In genomic region chr9:77918211-77918610, GRCm38 (mm10) we compare ENCODE assay signal across 7 mouse cellular contexts. TPM values are rescaled to one million over a fixed set of nuclear protein-coding genes. Genes with fewer than 3 reads are reported as not detected.
DNase-seq lines count a peak whose midpoint lies in the region; ATAC-seq and TF ChIP-seq lines count a peak whose summit lies in the region.

No protein-coding gene starts in this region.

- H3K27ac ChIP-seq in neural tube, embryonic 11.5 days (ENCODE audit: low read depth, low read length): no peak overlapping the region
- H3K27ac ChIP-seq in forebrain, embryonic 12.5 days: no peak overlapping the region
- no peak overlapping the region for H3K27ac ChIP-seq in liver, embryonic 12.5 days
- H3K27ac ChIP-seq in stomach, postnatal 0 days (replicated peaks): no peak overlapping the region

- TF ChIP-seq EP300 in stomach, postnatal 0 days (optimal IDR thresholded peaks at IDR 0.05): no peak

- H3K4me3 ChIP-seq in neural tube, embryonic 11.5 days (ENCODE audit: low read depth, low read length): peak overlapping the region; percentile 94
- H3K4me3 ChIP-seq in forebrain, embryonic 12.5 days (replicated peaks): peak overlapping the region; percentile 92
- peak overlapping the region; percentile 83 for H3K4me3 ChIP-seq in liver, embryonic 12.5 days
- peak overlapping the region; percentile 86 for H3K4me3 ChIP-seq in stomach, postnatal 0 days (ENCODE audit: low read depth, low read length)

- H3K9ac ChIP-seq in neural tube, embryonic 11.5 days (ENCODE audit: low read length): peak overlapping the region; percentile 87
- H3K9ac ChIP-seq in forebrain, embryonic 12.5 days: peak overlapping the region; percentile 89
- H3K9ac ChIP-seq in liver, embryonic 12.5 days: peak overlapping the region; percentile 78; the same call in 1 of the 2 replicates
- H3K9ac ChIP-seq in stomach, postnatal 0 days (ENCODE audit: low read length): peak overlapping the region; percentile 77

- H3K9me3 ChIP-seq in neural tube, embryonic 11.5 days (ENCODE audit: control insufficient read depth, low read length): no peaks in the 10 kb centered on the region
- no peaks in the 10 kb centered on the region for H3K9me3 ChIP-seq in forebrain, embryonic 12.5 days
- no peaks in the 10 kb centered on the region for H3K9me3 ChIP-seq in liver, embryonic 12.5 days (replicated peaks)
- H3K9me3 ChIP-seq in stomach, postnatal 0 days (ENCODE audit: control insufficient read depth, low read length): no peaks in the 10 kb centered on the region

- DNase-seq in neural tube, embryonic 11.5 days (ENCODE audit: low spot score): no peak
- DNase-seq in neural tube, embryonic 10.5 days (ENCODE audit: extremely low spot score, low spot score): no peak
- DNase-seq in stomach, postnatal 0 days (ENCODE audit: low spot score): no peak
- no peak for DNase-seq in urinary bladder, adult 18-20 months (ENCODE audit: low spot score in 2 of 2)

- H3K36me3 ChIP-seq in neural tube, embryonic 11.5 days (ENCODE audit: control insufficient read depth, insufficient read depth, low read length): no peaks in the 10 kb centered on the region
- H3K36me3 ChIP-seq in forebrain, embryonic 12.5 days (replicated peaks): no peaks in the 10 kb centered on the region
- 0 out of 2 replicates have a peak, but pooled peaks cover 2% of the 10 kb centered on the region for H3K36me3 ChIP-seq in liver, embryonic 12.5 days
- no peaks in the 10 kb centered on the region for H3K36me3 ChIP-seq in stomach, postnatal 0 days (ENCODE audit: control insufficient read depth, insufficient read depth, low read length)

- peaks cover 16% of the 10 kb centered on the region for H3K4me1 ChIP-seq in neural tube, embryonic 11.5 days (ENCODE audit: control insufficient read depth, insufficient read depth, low read length)
- H3K4me1 ChIP-seq in forebrain, embryonic 12.5 days: peaks cover 29% of the 10 kb centered on the region
- peaks cover 34% of the 10 kb centered on the region for H3K4me1 ChIP-seq in liver, embryonic 12.5 days
- peaks cover 4% of the 10 kb centered on the region; the same call in 1 of the 2 replicates for H3K4me1 ChIP-seq in stomach, postnatal 0 days (replicated peaks; ENCODE audit: control insufficient read depth, insufficient read depth)

- 24% methylated on average over 10 of the region's 10 CpGs for WGBS in neural tube, embryonic 11.5 days
- WGBS in forebrain, embryonic 12.5 days: 27% methylated on average over 10 of the region's 10 CpGs
- WGBS in liver, embryonic 12.5 days (ENCODE audit: insufficient replicate concordance): 9% methylated on average over 10 of the region's 10 CpGs
- 14% methylated on average over 10 of the region's 10 CpGs for WGBS in stomach, postnatal 0 days

- no peak for TF ChIP-seq CTCF in stomach, postnatal 0 days (IDR thresholded peaks at IDR 0.05; ENCODE audit: low read depth)

- no peak for ATAC-seq in neural tube, embryonic 11.5 days (ENCODE audit: insufficient read depth, low FRiP score, low TSS enrichment)
- ATAC-seq in forebrain, embryonic 12.5 days (ENCODE audit: low FRiP score): no peak
- ATAC-seq in liver, embryonic 12.5 days: no peak
- no peak for ATAC-seq in stomach, postnatal 0 days (ENCODE audit: low FRiP score, low TSS enrichment)
- no peak for ATAC-seq in erythroid progenitor cell, adult 5-6 weeks (replicated peaks; ENCODE audit: low FRiP score, poor library complexity, severe bottlenecking)

- peak overlapping the region; percentile 87 for H3K4me2 ChIP-seq in neural tube, embryonic 11.5 days (ENCODE audit: low read depth)
- H3K4me2 ChIP-seq in forebrain, embryonic 12.5 days: peak overlapping the region; percentile 83
- peak overlapping the region; percentile 100 for H3K4me2 ChIP-seq in liver, embryonic 12.5 days
- peak overlapping the region; percentile 87 for H3K4me2 ChIP-seq in stomach, postnatal 0 days (replicated peaks; ENCODE audit: low read depth)

- H3K27me3 ChIP-seq in neural tube, embryonic 11.5 days (ENCODE audit: control insufficient read depth, insufficient read depth, low read length): no peaks in the 10 kb centered on the region
- no peaks in the 10 kb centered on the region for H3K27me3 ChIP-seq in forebrain, embryonic 12.5 days
- H3K27me3 ChIP-seq in liver, embryonic 12.5 days (replicated peaks): no peaks in the 10 kb centered on the region
- no peaks in the 10 kb centered on the region for H3K27me3 ChIP-seq in stomach, postnatal 0 days (ENCODE audit: control insufficient read depth, insufficient read depth, low read length)

RNA-seq across cellular contexts. Expression of gene Elovl5, which starts 1.0 kb away (rescaled TPM):
- 96.1 and 98.2 TPM in 2 replicates for polyA plus RNA-seq in neural tube, embryonic 11.5 days (2014; fragmentation: Nextera tagmentation; extraction: Ambion mirVana)
- polyA plus RNA-seq in forebrain, embryonic 12.5 days (2016; fragmentation: Nextera tagmentation; extraction: Ambion mirVana): 74.6 and 78.8 TPM in 2 replicates
- 28.1 and 28.8 TPM in 2 replicates for polyA plus RNA-seq in liver, embryonic 12.5 days (2016; fragmentation: Nextera tagmentation; extraction: Ambion mirVana)
- 38.0 and 39.5 TPM in 2 replicates for polyA plus RNA-seq in stomach, postnatal 0 days (2015; fragmentation: Nextera tagmentation; extraction: Ambion mirVana)
- 10.5 and 16.2 TPM in 2 replicates for total RNA-seq in erythroid progenitor cell, adult 5-6 weeks (2015; ENCODE audit: low replicate concordance)
- 10.4 and 10.9 TPM in 2 replicates for total RNA-seq in erythroid progenitor cell, adult 5-6 weeks (2017; ENCODE audit: low replicate concordance)
